Mouse (Mus musculus): Measurements from ENCODE around the gene Gpatch1.

GRCm38 (mm10) chr7:35300792-35301191 is 17.4 kb downstream of the Gpatch1 start:
- TF ChIP-seq POLR2A (IDR thresholded peaks at IDR 0.05; ENCODE audit: low read depth, low read length) (no peak), CTCF (IDR thresholded peaks at IDR 0.05; ENCODE audit: extremely low read depth, insufficient read length, insufficient replicate concordance, low read depth, low read length) (no peak)

Measured in small intestine, adult 2 months (tissue).